Mouse (Mus musculus) gastrocnemius, postnatal 25 days (tissue): ENCODE data around the gene Slc7a5. TPM values are rescaled to one million over a fixed set of nuclear protein-coding genes. Genes with fewer than 3 reads are reported as not detected.

Experiments
- DNase-seq: peaks from one replicate; pipeline ENCODE4 v3.0.0; 2022
- total RNA-seq, 2 experiments: library from RNA; stranded (reverse); gene quantifications; 1 replicate in 1 of 2; 2 replicates in 1 of 2; pipeline ENCODE4 v1.2.3; 2021

Gene Slc7a5
- total RNA-seq, 2 experiments from 2014 or later: 1.8 to 2.0 TPM

DNA sequence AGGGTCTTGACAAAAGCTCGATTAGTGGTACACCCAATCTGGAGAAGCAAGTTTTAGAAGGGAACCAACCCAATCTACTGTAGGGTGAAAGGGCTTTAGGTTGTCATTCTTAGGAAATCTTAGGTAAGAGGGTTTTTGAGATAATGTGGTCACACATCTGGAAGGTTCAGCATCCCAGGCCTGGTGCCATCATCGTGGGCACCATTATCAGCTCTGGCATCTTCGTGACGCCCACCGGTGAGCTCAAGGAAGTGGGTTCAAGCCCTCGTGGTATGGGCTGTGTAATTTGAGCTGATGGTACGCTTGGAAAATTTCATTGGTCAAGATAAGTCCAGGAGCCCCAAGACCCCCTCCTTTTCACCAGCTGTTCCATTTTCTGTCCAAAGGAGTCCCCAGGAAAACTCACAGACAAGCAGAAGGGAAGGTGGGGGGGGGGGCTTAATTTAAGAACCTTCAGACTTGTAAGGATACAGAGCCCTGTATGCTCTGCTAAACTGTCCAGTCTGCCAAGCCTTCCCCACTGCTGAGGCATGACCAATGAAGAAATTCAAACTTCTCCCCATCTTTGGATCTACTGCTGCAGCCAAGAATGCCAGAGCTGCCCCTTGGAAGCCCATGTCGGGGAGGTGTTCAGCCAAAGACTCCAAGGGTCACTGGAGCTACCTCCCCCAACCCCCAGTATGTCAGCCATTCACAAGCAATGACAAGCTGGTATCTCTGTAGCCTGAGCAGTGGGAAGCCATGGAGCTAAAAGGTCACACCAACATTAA lies 1.1 kb upstream of the Slc7a5 start:
- DNase-seq: no peak

DNA sequence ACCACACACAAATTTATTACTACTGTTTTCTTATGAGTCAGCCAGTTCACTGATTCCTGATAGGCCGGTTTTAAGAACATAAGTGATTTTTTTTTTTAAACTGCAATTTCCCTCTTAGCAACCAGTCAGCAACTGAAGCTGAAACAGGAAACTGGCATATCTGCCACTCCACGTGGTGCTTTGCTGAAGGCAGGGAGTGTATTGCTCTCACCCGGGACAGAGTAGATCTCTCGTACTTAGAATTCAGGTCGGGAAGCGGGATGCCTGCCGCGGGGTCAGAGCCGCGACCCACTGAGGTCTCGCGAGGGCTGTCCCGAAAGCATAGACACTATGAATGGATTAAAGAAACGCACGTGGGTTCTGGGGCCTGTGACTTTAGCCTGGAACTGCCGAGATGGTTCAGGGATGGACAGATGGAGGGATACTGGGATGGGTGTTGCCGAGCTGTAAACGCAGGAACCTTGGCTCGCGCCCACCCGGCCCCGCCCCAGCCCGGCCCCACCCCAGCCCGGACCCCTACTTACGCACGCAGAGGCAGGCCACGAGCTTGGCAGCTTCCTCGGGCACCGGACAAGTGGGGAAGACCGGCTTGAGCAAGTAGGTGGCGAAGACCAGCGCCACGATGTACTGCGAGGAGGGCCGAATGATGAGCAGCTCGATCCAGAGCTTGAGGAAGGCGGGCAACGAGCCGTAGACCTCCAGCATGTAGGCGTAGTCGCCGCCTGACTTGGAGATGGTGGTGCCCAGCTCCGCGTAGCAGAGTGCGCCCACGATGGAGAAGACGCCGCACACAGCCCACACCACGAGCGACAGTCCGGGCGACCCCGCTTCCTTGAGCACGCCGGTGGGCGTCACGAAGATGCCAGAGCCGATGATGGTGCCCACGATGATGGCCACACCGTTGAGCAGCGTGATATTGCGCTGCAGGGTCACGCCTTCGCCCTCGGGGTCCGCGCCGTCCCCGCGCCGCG lies 667 bp downstream of the Slc7a5 start:
- DNase-seq: no peak

DNA sequence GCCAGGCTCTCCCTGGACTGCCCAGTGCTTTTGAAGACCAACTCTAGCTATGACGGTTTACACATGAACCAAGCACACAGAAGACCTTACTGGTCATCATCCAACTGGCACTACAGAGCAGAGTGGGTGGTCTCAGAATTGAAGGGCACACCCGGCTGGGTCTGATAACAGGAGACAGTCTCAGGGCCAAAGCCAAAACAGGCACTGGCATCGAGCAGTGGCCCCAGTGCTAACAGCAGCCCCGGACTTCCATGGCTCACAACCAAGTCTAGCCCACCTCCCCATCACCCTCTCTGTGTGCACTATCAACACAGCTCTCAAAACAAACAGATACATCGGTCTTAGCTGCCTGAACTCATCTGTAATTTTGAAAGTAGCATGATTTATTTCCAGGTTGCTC lies 1.6 kb downstream of the Slc7a5 start:
- no peak for DNase-seq

- DNase-seq: no peak
Observed at GRCm38 (mm10) chr8:121905420-121905819, 2.1 kb downstream of the Slc7a5 start.

DNA sequence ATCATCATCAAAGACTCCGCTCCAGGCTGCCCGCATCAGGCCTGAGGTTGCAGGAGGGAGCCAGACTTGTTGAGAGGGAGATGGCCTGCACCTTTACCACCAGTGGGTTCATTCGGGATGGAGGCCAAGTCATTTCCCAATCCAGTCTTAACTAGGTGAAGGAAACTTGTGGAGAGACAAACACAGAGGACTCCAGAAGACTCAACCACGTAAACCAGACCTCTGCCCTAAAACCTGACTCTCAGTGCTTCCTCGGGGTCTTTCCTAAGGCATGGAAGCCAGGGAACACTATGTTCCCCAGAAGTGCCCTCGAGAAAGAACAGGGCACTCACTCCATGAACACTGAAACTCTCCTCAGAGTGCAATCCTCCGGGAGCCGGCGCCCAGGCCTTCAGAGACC lies 2.5 kb downstream of the Slc7a5 start:
- DNase-seq: no peak

DNA sequence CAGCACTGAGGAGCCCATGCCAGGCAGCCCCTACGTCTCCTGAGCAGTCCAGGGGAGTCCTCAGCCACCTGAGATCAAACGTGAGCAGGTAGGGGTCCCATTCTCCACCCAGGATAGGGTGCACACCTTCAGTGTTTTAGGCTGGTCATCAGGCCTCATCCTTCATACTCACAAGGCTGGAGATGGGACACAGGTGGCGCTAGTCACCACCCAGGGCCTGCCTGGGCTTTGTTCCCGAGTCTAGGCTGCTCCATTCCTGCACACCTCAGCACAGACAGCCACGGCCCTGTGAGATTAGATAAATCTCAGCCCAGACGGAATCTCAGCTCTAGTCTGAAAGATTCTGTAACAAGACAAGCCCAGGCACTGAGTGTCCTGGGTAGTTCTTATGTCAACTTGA lies 3.5 kb downstream of the Slc7a5 start:
- DNase-seq: no peak

DNA sequence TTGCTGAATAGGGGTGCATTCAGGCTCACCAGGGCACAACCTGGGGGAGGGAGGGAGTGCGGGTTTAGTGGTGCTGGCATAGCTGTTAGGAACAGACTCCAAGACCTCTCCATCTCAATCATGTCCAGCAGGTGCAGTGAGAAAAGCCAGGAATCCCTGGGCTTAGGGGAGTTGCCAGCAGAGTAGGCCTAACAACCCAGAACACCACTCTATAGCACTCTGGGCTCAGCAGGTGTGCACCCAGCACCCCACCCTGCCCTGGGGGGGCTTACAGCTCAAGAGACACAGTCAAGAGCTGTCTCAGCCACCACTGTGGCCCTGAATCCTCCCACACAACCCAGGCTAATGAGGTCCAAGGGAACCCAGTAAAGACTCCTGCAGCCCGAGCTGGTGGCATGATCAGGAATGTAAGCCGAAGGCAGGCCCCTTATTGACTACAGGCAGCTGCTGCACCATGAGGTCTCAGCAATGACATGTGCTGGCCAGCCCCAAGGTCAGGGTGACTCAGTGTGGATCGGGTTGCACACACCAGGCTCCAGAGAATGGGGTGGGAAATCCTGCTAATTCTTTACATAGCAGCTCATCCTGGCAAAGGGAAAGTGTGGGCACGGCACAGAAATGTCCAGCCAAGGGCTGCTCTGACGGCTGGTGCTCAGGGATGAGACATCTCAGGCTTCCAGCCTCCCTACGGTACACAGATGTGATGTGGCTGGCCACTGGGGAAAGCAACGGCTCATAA lies 5.8 kb downstream of the Slc7a5 start:
- DNase-seq: peak; percentile 65

- no peak for DNase-seq
Observed at GRCm38 (mm10) chr8:121899180-121900044, 8.1 kb downstream of the Slc7a5 start.

DNA sequence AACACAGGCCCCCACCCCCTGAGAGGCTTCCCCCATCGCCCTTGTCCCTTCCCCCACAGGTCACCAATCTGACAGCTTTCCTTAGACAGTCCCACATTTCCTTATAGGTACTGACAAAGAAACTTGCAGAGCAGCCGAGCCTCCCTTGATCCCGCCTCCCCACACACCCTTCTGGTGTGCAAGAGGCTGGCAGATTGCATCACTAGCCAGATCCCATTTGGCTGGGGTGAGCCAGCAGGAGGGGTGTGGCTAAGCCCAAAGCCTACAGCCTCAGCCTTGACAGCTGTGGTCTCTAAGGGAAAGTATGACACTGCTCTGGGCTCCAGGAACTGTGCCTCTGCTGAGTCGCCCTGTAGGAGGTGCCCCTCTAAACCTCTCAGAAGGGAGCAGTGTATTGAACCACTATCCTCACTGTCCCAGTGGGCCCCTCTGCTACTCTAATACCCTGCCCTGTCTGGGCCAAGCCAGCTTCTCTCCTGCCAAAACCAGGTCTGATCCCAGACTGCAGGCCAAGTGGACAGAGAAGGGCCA lies 9.0 kb downstream of the Slc7a5 start:
- peak; percentile 84 for DNase-seq

GRCm38 (mm10) chr8:121897871-121898381 lies 9.6 kb downstream of the Slc7a5 start:
- no peak for DNase-seq

DNA sequence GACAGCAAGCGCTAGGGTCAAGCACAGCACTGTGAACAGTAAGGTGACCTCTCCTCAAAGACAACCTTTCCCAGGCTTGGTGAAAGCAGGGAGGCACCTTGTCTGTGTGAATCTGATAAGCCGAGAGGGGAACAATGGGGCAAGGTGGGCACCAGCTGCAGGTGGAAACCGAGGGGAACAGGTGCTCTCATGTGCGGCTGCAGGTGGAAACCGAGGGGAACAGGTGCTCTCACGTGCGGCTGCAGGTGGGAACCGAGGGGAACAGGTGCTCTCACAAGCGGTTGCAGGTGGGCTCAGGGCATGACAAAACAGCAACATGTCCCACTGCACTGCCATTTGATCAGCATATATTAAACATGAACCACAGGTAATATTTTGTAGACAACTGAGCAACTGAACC lies 10.3 kb downstream of the Slc7a5 start:
- no peak for DNase-seq

DNA sequence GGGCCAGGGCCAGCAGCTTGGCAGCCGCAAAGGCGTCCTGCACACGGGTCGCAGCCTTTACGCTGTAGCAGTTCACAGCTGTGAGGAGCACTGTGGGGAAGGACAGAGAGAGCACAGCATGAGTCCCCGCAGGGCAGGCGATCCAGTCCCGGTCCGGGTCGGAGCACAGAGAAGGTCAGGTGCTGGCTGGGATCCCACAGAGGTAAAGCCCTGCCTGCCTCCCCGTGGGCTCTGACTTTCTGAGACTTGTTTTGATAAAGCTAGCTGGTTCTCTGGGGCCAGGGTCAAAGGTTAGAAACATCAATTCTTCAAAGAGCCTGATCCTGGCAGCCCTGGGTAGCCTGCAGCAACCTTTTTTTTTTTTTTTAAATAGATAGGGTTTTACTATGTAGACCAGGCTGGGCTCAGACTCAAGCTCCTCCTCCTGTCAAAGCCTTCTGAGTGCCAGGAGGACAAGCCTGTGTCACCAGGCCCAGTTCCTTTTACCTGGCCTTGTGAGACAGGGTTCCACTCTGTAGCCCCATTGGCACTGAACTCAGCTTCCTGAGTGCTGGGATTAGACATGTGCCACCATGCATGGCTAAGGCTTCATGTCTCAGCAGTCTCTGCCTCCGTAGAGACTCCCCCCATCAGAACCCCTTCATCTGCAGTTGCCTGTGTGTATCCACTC lies 10.9 kb downstream of the Slc7a5 start:
- no peak for DNase-seq

DNA sequence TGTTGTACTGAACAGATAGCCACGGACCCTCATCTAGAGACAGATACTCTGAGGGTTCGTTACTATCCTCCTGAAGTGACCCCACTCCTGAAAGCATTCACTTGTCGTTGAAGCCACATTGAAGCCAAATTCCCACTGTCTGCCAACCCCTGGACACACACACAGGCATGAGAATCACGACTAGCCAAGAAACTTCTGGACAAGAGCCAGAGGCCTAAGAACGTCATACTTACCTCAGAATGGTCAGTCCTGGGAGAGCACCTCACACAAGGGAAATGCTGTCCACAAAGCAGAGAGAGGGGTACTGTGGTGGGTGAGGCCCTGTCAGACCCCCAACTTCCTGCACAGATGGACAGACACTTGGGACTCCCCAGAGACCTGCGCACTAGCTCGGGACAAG lies 11.6 kb downstream of the Slc7a5 start:
- DNase-seq: no peak

- no peak for DNase-seq
Observed at GRCm38 (mm10) chr8:121892875-121893274, 14.6 kb downstream of the Slc7a5 start.

DNA sequence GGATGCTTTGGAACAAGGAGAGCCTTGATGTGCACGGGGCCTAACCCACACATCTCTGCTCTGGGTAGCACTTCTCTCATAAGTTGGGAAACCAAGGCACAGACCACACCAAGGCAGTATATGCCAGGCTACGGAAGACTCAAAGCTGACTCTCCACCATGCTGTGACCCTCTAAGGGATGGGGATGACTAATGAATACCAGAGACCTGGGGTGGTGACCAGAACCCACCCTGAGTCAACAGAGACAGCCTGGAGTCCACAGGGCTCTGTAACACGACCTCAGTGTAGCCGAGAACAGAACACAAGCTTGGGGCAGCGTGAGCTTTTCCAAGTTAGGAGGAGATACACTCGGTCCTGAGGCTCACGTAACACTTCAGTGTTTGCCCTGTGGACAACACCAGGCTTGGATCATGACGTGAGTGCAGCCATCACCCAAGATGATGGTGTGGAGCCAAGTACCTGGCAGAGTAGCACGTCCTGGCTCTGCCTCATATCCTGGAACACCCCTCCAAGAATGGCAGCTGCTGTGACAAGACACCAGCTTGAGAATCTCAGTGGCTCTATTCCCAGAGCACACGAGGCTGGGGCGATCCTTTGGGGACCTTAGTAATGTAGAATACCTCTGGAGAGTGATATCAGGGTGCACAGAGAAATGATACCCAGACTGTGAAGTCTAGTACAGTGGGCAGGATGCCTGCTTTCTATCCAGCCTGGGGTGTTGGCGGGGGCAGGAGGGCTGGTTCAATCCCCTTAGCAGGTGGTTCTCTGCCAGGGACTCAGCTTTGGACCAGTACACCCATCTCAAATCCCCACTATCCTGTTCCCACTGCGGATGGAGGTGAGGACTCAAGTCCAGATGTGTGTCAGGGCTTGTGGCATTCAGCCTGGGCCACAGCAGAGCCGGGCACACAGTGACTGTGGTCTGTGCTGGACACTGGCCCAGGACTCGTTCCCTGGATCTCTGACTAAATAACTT lies 17.4 kb downstream of the Slc7a5 start:
- peak; percentile 82 for DNase-seq

- no peak for DNase-seq
Observed at GRCm38 (mm10) chr8:121889317-121889716, 18.2 kb downstream of the Slc7a5 start.

GRCm38 (mm10) chr8:121887547-121887946 lies 19.9 kb downstream of the Slc7a5 start:
- DNase-seq: no peak

- no peak for DNase-seq
Observed at GRCm38 (mm10) chr8:121885433-121885832, 22.1 kb downstream of the Slc7a5 start.

DNA sequence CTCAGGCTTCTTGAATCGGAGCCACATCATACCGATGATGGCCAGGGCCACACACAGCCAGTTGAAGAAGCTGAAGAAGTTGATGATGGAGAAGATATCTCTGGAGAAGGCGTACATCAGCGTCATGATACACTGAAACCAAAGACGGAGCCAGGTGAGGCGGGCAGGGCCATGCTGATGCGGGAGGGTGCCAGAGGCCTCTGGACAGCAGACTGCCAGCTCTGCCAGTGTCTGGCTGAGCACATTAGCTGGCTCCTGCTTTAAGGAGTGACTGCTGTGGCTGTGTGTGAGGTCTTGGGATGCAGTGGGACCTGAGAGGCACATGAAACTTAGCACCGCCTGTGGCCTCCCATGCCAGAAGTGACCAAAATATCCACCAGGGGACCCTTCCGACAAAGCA lies 22.5 kb downstream of the Slc7a5 start:
- DNase-seq: peak; percentile 53
